Mouse (Mus musculus) neural tube, embryonic 13.5 days (tissue): Measurements from ENCODE around the gene Dlg2. TPM values are rescaled to one million over a fixed set of nuclear protein-coding genes. Genes with fewer than 3 reads are reported as not detected.

Source experiments
- ATAC-seq: fragments of 200-750 bp; cut with Nextera tagmentation; 2 replicates; pipeline ENCODE4 v1.8.0; 2017; ENCODE audit warnings: low read depth, mild to moderate bottlenecking, moderate TSS enrichment, moderate library complexity
- H3K27ac ChIP-seq: fragments of 300-500 bp; sonication (generic); replicated peaks from 2 replicates; pipeline ENCODE4 v1.5.1; 2015; ENCODE audit warnings: moderate library complexity, mild to moderate bottlenecking, inconsistent platforms
- H3K27me3 ChIP-seq: fragments of 300-500 bp; sonication (generic); 2 replicates; pipeline ENCODE4 v1.6.1; 2015; ENCODE audit warnings: mild to moderate bottlenecking, inconsistent platforms
- H3K36me3 ChIP-seq: fragments of 300-500 bp; sonication (generic); 2 replicates; pipeline ENCODE4 v1.6.1; 2015; ENCODE audit warnings: mild to moderate bottlenecking, inconsistent platforms
- H3K4me1 ChIP-seq: fragments of 300-500 bp; sonication (generic); replicated peaks from 2 replicates; pipeline ENCODE4 v1.6.1; 2015; ENCODE audit warnings: inconsistent platforms
- H3K4me2 ChIP-seq: fragments of 300-500 bp; sonication (generic); 2 replicates; pipeline ENCODE4 v1.6.1; 2015; ENCODE audit warnings: inconsistent platforms, mild to moderate bottlenecking, moderate library complexity
- H3K4me3 ChIP-seq: fragments of 300-500 bp; sonication (generic); 2 replicates; pipeline ENCODE4 v1.5.1; 2015; ENCODE audit warnings: mild to moderate bottlenecking, inconsistent platforms
- H3K9ac ChIP-seq: fragments of 300-500 bp; sonication (generic); 2 replicates; pipeline ENCODE4 v1.6.1; 2015; ENCODE audit warnings: moderate library complexity, mild to moderate bottlenecking, inconsistent platforms
- H3K9me3 ChIP-seq: fragments of 300-500 bp; sonication (generic); 2 replicates; pipeline ENCODE4 v1.6.1; 2016; ENCODE audit warnings: inconsistent platforms
- WGBS: fragments of 180-500 bp; shearing (Covaris S2); methylation state at CpG from one replicate; pipeline ENCODE4 v1.1.7; 2015; 5-methylcytosine and 5-hydroxymethylcytosine counted together
- polyA plus RNA-seq: library from polyadenylated mRNA; unstranded; fragments of >200 nt; fragmentation: Nextera tagmentation; extraction: Ambion mirVana; gene quantifications from 2 replicates; pipeline ENCODE4 v1.2.1, GENCODE M21; 2015

The Dlg2 gene
- polyA plus RNA-seq, 1 experiment from 2014 or later = 13.9 TPM

GRCm38 (mm10) chr7:90554421-90554820 lies 77.9 kb downstream of the Dlg2 start:
- no peak overlapping the region for H3K9ac ChIP-seq
- no peaks in the 10 kb centered on the region for H3K36me3 ChIP-seq
- WGBS = 74% methylated on average over 2 of the region's 2 CpGs
- no peaks in the 10 kb centered on the region for H3K27me3 ChIP-seq
- no peak for ATAC-seq
- no peak overlapping the region for H3K4me3 ChIP-seq
- no peak overlapping the region for H3K4me2 ChIP-seq
- H3K4me1 ChIP-seq = no peaks in the 10 kb centered on the region
- H3K9me3 ChIP-seq = no peaks in the 10 kb centered on the region
- H3K27ac ChIP-seq = no peak overlapping the region

- ATAC-seq = no peak
- H3K27me3 ChIP-seq = no peaks in the 10 kb centered on the region
- no peaks in the 10 kb centered on the region for H3K9me3 ChIP-seq
- H3K9ac ChIP-seq = no peak overlapping the region
- H3K36me3 ChIP-seq = no peaks in the 10 kb centered on the region
- H3K27ac ChIP-seq = no peak overlapping the region
- no peak overlapping the region for H3K4me3 ChIP-seq
- H3K4me1 ChIP-seq = no peaks in the 10 kb centered on the region
- H3K4me2 ChIP-seq = no peak overlapping the region
- 16% methylated on average over 7 of the region's 7 CpGs for WGBS
Measured at GRCm38 (mm10) chr7:90569130-90569529, 92.7 kb downstream of the Dlg2 start.

GRCm38 (mm10) chr7:90587795-90588194 lies 111.3 kb downstream of the Dlg2 start:
- no peak for ATAC-seq
- H3K9ac ChIP-seq = no peak overlapping the region

GRCm38 (mm10) chr7:90588318-90588717 lies 111.8 kb downstream of the Dlg2 start:
- Histone ChIP-seq H3K27me3 (no peaks in the 10 kb centered on the region), H3K4me1 (no peaks in the 10 kb centered on the region), H3K36me3 (no peaks in the 10 kb centered on the region), H3K9ac (no peak overlapping the region), H3K9me3 (no peaks in the 10 kb centered on the region), H3K4me2 (no peak overlapping the region), H3K4me3 (no peak overlapping the region), H3K27ac (no peak overlapping the region)
- WGBS = 92% methylated on average over 1 of the region's 1 CpGs
- no peak for ATAC-seq

More at GRCm38 (mm10) chr7:90587795-90588194, 111.3 kb downstream of the Dlg2 start:
- Histone ChIP-seq H3K9me3 (no peaks in the 10 kb centered on the region), H3K27ac (no peak overlapping the region), H3K4me1 (no peaks in the 10 kb centered on the region), H3K4me2 (no peak overlapping the region), H3K36me3 (no peaks in the 10 kb centered on the region), H3K4me3 (no peak overlapping the region), H3K27me3 (no peaks in the 10 kb centered on the region)
- 56% methylated on average over 2 of the region's 2 CpGs for WGBS

- H3K36me3 ChIP-seq = no peaks in the 10 kb centered on the region
- 73% methylated on average over 2 of the region's 2 CpGs for WGBS
- no peaks in the 10 kb centered on the region for H3K27me3 ChIP-seq
- no peaks in the 10 kb centered on the region for H3K4me1 ChIP-seq
- no peak for ATAC-seq
- H3K9ac ChIP-seq = no peak overlapping the region
- H3K9me3 ChIP-seq = no peaks in the 10 kb centered on the region
- no peak overlapping the region for H3K27ac ChIP-seq
- no peak overlapping the region for H3K4me3 ChIP-seq
- no peak overlapping the region for H3K4me2 ChIP-seq
Measured at GRCm38 (mm10) chr7:90609764-90610163, 133.3 kb downstream of the Dlg2 start.

GRCm38 (mm10) chr7:90630546-90630945 lies 154.1 kb downstream of the Dlg2 start:
- WGBS = 87% methylated on average over 3 of the region's 3 CpGs
- ATAC-seq = no peak
- no peak overlapping the region for H3K9ac ChIP-seq

GRCm38 (mm10) chr7:90649512-90649911 lies 173.0 kb downstream of the Dlg2 start:
- H3K9me3 ChIP-seq = no peaks in the 10 kb centered on the region
- no peak overlapping the region for H3K27ac ChIP-seq
- no peak for ATAC-seq
- H3K4me2 ChIP-seq = no peak overlapping the region
- no peaks in the 10 kb centered on the region for H3K36me3 ChIP-seq
- H3K4me1 ChIP-seq = no peaks in the 10 kb centered on the region
- no peak overlapping the region for H3K9ac ChIP-seq
- 89% methylated on average over 1 of the region's 1 CpGs for WGBS
- H3K27me3 ChIP-seq = no peaks in the 10 kb centered on the region
- H3K4me3 ChIP-seq = no peak overlapping the region

More at GRCm38 (mm10) chr7:90630546-90630945, 154.1 kb downstream of the Dlg2 start:
- Histone ChIP-seq H3K4me2 (no peak overlapping the region), H3K9me3 (no peaks in the 10 kb centered on the region), H3K36me3 (no peaks in the 10 kb centered on the region), H3K27ac (no peak overlapping the region), H3K4me3 (no peak overlapping the region), H3K4me1 (no peaks in the 10 kb centered on the region), H3K27me3 (no peaks in the 10 kb centered on the region)

GRCm38 (mm10) chr7:90651128-90651527 lies 174.7 kb downstream of the Dlg2 start:
- 62% methylated on average over 6 of the region's 6 CpGs for WGBS

GRCm38 (mm10) chr7:90651611-90652010 lies 175.1 kb downstream of the Dlg2 start:
- 86% methylated on average over 2 of the region's 2 CpGs for WGBS

More at GRCm38 (mm10) chr7:90651128-90651527, 174.7 kb downstream of the Dlg2 start:
- ATAC-seq = no peak
- H3K27me3 ChIP-seq = no peaks in the 10 kb centered on the region
- no peak overlapping the region for H3K9ac ChIP-seq
- H3K4me1 ChIP-seq = no peaks in the 10 kb centered on the region
- no peaks in the 10 kb centered on the region for H3K9me3 ChIP-seq
- H3K27ac ChIP-seq = no peak overlapping the region
- no peak overlapping the region for H3K4me2 ChIP-seq
- H3K36me3 ChIP-seq = no peaks in the 10 kb centered on the region
- H3K4me3 ChIP-seq = no peak overlapping the region

GRCm38 (mm10) chr7:90658593-90658992 lies 182.1 kb downstream of the Dlg2 start:
- ATAC-seq = no peak
- 68% methylated on average over 3 of the region's 3 CpGs for WGBS
- no peaks in the 10 kb centered on the region for H3K36me3 ChIP-seq
- no peak overlapping the region for H3K27ac ChIP-seq
- H3K27me3 ChIP-seq = no peaks in the 10 kb centered on the region
- no peak overlapping the region for H3K4me3 ChIP-seq
- no peak overlapping the region for H3K4me2 ChIP-seq
- no peaks in the 10 kb centered on the region for H3K9me3 ChIP-seq
- H3K4me1 ChIP-seq = no peaks in the 10 kb centered on the region
- no peak overlapping the region for H3K9ac ChIP-seq

More at GRCm38 (mm10) chr7:90651611-90652010, 175.1 kb downstream of the Dlg2 start:
- Histone ChIP-seq H3K4me2 (no peak overlapping the region), H3K36me3 (no peaks in the 10 kb centered on the region), H3K4me1 (no peaks in the 10 kb centered on the region), H3K9me3 (no peaks in the 10 kb centered on the region), H3K27me3 (no peaks in the 10 kb centered on the region), H3K9ac (no peak overlapping the region), H3K4me3 (no peak overlapping the region), H3K27ac (no peak overlapping the region)
- no peak for ATAC-seq

GRCm38 (mm10) chr7:90694050-90694449 lies 217.6 kb downstream of the Dlg2 start:
- H3K27ac ChIP-seq = no peak overlapping the region
- no peaks in the 10 kb centered on the region for H3K9me3 ChIP-seq
- H3K4me3 ChIP-seq = no peak overlapping the region
- H3K4me2 ChIP-seq = no peak overlapping the region
- ATAC-seq = no peak
- no peaks in the 10 kb centered on the region for H3K36me3 ChIP-seq
- H3K27me3 ChIP-seq = no peaks in the 10 kb centered on the region
- H3K9ac ChIP-seq = no peak overlapping the region
- no peaks in the 10 kb centered on the region for H3K4me1 ChIP-seq

GRCm38 (mm10) chr7:90696181-90696950 lies 219.9 kb downstream of the Dlg2 start:
- Histone ChIP-seq H3K27me3 (no peaks in the 10 kb centered on the region), H3K4me2 (no peak overlapping the region), H3K9ac (no peak overlapping the region), H3K27ac (no peak overlapping the region), H3K9me3 (no peaks in the 10 kb centered on the region), H3K4me3 (no peak overlapping the region), H3K4me1 (no peaks in the 10 kb centered on the region), H3K36me3 (no peaks in the 10 kb centered on the region)
- 74% methylated on average over 7 of the region's 7 CpGs for WGBS
- no peak for ATAC-seq
